Mouse (Mus musculus): ENCODE measurements around the gene Isoc2a. TPM values are rescaled to one million over a fixed set of nuclear protein-coding genes. Genes with fewer than 3 reads are reported as not detected.

Gene Isoc2a
- total RNA-seq, 2 experiments from 2014 or later, result 14.2 to 14.8 TPM

DNA sequence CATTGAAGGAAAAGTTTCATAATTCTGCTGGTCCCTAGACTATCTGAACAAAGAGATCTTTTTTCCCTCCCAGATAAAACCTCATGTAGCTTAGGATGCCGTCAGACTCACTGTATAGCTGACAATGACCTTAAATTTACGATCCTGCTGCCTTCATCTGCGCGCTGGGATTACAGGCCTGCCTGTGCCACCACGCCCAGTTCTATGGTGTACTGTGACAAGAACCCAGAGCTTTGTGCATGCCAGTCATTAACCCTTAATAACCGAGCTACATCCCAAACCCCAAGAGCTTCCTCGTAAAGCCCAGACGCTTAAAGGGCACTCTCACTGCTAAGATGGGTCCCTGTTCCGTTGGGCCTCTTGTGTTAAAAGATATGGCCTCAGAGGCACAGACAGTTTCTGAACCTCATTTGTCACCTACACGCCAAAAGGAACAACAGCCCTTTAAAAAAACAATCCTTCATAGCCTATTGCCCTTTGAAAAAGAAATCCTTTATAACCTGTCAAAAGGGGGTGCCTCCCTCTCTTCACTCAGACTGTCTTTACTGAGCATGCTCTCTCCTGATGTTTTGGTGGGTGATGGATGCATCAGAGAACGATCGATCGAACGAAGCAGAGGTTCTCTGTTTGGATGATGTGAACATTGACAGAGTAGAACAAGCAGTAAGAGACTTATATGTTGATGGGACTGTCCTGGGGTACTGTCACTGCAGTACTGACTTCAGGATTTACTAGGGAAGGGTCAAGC is 38.9 kb downstream of the Isoc2a start:
- peak in 1 of 2 experiments; percentile 46 for DNase-seq (ENCODE audit: low spot score in 2 of 2)

DNA sequence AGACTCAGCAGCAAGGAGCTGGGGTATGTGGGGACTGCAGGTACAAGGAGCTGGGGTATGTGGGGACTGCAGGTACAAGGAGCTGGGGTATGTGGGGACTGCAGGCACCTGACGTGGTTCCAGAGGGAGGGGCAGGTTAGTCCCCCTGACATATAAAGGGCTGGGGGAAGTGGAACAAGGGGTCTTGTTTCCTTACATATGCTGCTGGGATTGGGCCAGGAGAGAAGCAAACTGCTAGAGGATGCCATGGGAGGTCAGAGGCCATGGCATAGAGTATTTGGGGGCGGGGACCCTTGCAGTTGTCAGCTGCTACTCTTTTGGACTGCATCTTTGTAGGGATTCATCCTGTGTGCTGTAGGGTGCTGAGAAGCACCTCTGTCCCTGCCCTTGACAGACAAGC is 40.5 kb downstream of the Isoc2a start:
- DNase-seq (ENCODE audit: low spot score in 2 of 2), result no peak

DNA sequence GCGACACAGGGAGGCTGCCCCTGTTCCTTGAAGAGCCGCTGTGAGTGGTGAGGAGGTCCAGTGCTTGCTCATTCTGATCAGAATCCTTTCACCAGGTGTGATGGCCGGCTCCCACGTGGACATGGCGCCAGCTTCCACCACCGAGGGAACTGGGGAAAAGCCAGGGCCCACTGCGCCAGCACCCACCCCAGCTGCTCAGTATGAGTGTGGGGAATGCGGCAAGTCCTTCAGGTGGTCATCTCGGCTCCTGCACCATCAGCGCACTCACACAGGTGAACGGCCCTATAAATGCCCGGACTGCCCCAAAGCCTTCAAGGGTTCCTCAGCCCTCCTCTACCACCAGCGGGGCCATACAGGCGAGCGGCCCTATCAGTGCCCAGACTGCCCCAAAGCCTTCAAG is 41.7 kb downstream of the Isoc2a start:
- no peak for DNase-seq (ENCODE audit: low spot score in 2 of 2)

GRCm38 (mm10) chr7:4919096-4919495 is 42.1 kb downstream of the Isoc2a start:
- no peak for DNase-seq (ENCODE audit: low spot score in 2 of 2)

DNA sequence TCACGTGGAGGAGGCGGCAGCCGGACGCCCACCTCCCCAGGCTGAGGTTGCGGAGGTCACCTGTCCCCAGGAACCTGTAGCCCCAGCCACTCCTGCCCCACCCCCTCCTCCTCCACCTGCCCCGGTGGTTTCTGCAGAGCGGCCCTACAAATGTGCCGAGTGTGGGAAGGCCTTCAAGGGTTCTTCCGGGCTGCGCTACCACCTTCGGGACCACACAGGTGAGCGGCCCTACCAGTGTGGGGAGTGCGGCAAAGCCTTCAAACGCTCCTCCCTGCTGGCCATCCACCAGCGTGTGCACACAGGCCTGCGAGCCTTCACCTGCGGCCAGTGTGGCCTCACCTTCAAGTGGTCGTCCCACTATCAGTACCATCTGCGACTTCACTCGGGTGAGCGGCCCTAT is 43.0 kb downstream of the Isoc2a start:
- no peak for DNase-seq (ENCODE audit: low spot score in 2 of 2)

GRCm38 (mm10) chr7:4920496-4920895 is 43.5 kb downstream of the Isoc2a start:
- DNase-seq (ENCODE audit: low spot score in 2 of 2), result no peak

DNA sequence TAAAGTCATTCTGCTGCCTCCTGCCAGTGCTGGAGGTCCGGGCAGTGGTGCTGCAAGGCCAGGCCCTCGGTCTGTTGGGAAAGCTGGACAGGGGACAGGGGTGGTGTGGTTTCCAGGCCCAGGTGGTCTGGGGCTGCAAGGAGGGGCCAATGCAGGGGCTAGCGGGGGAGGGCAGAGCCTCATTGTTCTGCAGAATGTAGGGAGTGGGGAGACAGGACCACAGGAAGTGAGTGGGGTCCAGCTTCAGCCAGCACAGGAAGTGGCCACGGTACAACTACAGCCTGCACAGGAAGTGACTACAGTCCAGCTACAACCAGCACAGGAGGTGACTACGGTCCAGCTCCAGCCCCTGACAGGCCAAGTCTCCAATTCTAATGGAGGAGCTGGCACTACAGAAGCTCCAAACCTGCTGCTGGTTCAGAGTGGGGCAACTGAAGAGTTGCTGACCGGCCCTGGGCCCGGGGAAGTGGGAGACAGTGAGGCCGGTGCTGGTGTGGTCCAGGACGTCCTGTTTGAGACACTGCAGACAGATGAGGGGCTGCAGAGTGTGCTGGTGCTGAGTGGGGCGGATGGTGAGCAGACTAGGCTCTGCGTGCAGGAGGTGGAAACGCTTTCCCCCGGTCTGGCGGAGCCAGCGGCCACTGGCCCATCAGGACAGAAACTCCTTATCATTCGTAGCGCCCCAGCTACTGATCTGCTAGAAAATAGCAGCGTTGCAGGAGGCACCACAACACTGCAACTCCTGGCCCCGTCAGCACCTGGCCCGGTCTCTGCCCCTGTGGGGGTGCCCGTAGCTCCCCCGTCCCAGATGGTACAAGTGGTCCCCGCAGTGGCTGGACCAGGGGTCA is 44.2 kb downstream of the Isoc2a start:
- DNase-seq (ENCODE audit: low spot score in 2 of 2), result no peak

DNA sequence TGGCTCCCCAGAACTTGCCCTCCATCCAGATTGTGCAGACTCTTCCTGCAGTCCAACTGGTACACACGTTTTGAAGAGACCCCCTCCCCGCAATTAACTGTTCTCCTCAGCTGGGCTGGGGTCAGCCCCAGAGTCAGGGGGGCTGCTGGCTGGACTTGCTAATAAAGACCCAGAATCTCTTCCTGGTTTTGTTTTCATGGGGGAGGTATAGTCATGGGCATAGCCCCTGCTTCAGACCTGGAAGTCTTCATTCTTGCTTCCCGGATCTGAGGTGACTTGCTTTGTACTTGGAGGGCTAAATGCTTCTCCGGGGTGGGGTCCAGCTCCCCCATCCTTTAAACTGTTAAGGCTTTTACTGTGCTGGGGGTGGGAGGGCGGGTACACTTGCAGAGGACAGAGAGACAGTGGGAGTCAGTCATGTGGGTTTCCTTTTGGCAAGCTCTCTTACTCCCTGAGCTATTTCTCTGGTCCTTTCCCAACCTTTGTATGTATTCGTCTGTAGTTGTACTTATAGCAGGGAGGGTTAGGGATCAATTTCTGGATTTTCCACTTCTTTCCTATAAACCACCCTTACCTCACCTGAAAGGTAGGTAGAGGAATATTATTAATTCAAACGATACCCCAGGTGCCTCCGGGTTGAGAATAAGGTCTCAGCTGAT is 45.0 kb downstream of the Isoc2a start, which contains the start of gene Nat14:
Gene Nat14 (plus strand): TSS at position 205 of the 659 bp plus-strand sequence.
- no peak for DNase-seq (ENCODE audit: low spot score in 2 of 2)

DNA sequence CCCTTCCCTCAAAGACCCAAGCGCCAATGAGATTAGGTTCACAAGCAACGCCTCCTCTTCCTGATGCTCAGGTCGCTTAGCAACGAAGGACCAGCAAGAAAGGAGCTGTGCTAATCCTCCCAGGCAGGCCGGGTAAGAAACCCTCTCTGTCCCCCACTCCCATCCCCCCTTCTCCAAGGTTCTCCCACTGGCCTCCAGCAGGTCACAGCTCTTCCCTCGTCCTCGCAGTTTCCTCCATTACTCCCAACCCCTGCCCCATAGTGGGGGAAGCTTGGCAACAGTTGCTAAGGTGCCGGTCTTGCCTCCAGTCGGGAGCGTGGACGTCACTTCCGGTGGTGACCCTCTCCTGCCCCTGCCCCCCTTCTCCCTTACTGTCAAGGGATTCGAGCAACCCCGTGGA is 45.6 kb downstream of the Isoc2a start:
- peak; percentile 81 to 88 for DNase-seq (ENCODE audit: low spot score in 2 of 2)

DNA sequence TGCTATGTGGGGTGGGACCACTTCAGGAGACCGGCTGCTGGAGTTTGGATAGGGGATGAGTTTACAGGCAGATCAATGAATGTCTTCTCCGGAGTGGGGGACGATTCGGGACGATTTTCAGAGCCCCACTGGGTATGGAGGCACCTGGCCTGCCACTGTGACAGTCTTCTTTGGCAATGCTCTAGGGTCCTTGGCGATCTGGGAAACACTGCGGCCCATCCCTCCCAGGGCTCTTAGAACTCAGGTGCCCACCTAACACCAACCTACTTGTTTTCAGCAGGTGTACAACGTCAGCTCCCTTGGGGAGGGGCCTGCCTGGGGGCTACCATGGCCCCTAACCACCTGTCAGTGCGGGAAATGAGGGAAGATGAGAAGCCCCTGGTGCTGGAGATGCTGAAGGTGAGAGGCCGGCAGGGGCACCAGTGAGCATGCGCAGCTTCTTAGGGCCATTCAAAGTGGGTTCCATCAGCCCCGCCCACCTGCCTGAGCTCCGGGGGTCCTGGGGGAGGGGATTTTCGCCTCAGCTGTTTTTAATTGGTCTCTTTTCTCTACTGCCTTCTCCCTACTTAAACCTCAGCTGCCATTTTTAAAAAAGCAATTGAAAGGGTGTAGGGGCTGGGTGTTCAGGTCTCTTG is 46.1 kb downstream of the Isoc2a start:
- DNase-seq (ENCODE audit: low spot score in 2 of 2), result peak in 1 of 2 experiments; percentile 73

GRCm38 (mm10) chr7:4923586-4924364 is 46.8 kb downstream of the Isoc2a start:
- peak in 1 of 2 experiments; percentile 68 for DNase-seq (ENCODE audit: low spot score in 2 of 2)

- no peak for DNase-seq (ENCODE audit: low spot score in 2 of 2)
Observed at GRCm38 (mm10) chr7:4924483-4924882, 47.5 kb downstream of the Isoc2a start.

GRCm38 (mm10) chr7:4924891-4925301 is 47.9 kb downstream of the Isoc2a start:
- DNase-seq (ENCODE audit: low spot score in 2 of 2), result no peak

DNA sequence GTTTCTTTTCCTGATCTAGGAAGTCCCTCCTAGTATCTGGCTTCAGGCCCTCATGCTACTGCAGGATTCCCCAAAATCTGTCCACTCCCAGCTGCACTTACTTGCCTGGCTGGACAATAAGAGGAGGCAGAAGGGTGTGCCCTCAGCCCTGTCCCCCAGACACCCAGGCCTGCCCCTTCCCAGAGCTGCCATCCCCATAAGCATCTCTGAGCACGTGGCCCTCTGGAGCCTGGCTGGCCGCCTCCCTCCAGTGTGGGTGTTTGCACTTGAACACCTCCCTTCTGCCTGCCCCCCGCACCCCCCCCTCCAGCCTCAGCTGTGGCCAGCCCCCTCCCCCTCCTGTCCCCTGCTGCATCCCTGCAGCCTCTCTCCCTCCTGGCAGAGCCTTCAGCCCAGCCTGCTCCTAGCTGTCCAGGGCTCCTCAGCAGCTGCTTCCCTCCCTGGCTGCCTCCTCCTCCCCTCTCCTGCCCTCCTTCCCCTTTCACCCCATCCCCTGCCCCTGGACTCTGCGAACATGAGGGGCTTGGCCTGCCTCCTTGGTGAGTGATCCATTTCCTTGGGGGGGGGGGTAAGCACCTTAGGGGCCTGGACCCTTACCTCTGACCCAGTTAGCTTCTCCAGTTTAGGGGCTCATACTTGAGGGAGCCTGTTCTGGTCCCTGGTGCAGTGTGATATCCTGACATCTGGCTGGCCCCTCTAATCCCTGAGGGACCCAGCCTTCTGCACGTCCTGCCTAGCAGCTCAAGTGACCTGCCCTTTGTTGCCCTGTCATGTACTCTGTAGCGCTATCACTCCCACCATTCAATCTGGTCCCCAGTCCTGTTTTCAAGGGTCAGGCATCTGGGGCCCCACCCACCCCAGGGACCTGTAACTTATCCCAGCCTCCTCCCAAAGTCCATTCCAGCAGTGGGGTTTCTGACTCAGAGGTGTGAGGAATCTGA is 48.8 kb downstream of the Isoc2a start, which contains the start of gene Ssc5d:
Gene Ssc5d (plus strand): TSS at position 345 of the 941 bp plus-strand sequence.
- no peak for DNase-seq (ENCODE audit: low spot score in 2 of 2)

GRCm38 (mm10) chr7:4926849-4927248 is 49.9 kb downstream of the Isoc2a start:
- DNase-seq (ENCODE audit: low spot score in 2 of 2), result no peak

GRCm38 (mm10) chr7:4927711-4928110 is 50.8 kb downstream of the Isoc2a start:
- no peak for DNase-seq (ENCODE audit: low spot score in 2 of 2)

DNA sequence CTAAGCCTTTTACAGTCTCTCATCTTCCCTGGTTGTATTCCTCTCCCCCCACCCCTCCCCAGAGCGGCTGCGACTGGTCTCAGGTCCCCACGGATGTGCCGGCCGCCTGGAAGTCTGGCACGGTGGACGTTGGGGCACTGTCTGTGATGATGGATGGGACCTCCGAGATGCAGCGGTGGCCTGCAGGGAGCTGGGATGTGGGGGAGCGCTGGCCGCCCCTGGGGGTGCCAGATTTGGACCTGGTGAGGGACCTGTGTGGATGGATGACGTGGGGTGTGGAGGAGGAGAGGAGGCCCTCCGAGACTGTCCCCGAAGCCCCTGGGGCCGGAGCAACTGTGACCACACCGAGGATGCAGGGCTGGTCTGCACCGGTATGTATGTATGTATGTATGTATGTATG is 51.4 kb downstream of the Isoc2a start:
- DNase-seq (ENCODE audit: low spot score in 2 of 2), result no peak

GRCm38 (mm10) chr7:4933103-4933502 is 56.1 kb downstream of the Isoc2a start:
- no peak for DNase-seq (ENCODE audit: low spot score in 2 of 2)

Measured in left cerebral cortex, adult 18-20 months (tissue).